Mouse (Mus musculus): Measurements from ENCODE around the gene Eogt.

Gene Eogt

GRCm38 (mm10) chr6:97148383-97149251 is at the start of gene Eogt:
Gene Eogt, minus strand, starts transcription at chr6:97149182.
- DNase-seq: peak; percentile 91

- DNase-seq: no peak
These were observed 30.4 kb upstream of the Eogt start for GRCm38 (mm10) chr6:97179367-97179828.

GRCm38 (mm10) chr6:97178491-97179366 is 29.7 kb upstream of the Eogt start, which contains the start of gene Tmf1:
Gene Tmf1, minus strand, starts transcription at chr6:97179122.
- peak; percentile 98 for DNase-seq

GRCm38 (mm10) chr6:97175716-97176115 is 26.7 kb upstream of the Eogt start:
- DNase-seq: peak; percentile 62

GRCm38 (mm10) chr6:97150156-97150555 is 1.2 kb upstream of the Eogt start:
- no peak for DNase-seq

DNA sequence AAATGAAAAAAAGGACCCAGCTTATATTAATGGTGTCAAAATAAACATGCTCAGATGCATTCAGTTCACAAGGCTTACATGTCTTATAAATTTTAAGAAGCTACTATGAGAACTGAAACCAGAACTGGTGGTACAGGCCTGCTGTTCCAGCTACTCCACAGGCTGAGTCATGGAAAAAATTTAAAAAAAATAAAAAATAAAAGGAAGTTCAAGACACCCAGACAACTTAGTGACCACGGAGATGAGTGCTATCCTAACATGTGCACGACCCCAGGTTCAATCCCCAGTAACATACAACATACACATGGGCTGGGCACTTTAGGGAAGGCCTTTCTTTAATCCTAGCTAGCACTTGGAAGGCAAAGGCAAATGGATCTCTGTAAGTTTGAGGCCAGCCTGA is 739 bp upstream of the Eogt start:
- no peak for DNase-seq

DNA sequence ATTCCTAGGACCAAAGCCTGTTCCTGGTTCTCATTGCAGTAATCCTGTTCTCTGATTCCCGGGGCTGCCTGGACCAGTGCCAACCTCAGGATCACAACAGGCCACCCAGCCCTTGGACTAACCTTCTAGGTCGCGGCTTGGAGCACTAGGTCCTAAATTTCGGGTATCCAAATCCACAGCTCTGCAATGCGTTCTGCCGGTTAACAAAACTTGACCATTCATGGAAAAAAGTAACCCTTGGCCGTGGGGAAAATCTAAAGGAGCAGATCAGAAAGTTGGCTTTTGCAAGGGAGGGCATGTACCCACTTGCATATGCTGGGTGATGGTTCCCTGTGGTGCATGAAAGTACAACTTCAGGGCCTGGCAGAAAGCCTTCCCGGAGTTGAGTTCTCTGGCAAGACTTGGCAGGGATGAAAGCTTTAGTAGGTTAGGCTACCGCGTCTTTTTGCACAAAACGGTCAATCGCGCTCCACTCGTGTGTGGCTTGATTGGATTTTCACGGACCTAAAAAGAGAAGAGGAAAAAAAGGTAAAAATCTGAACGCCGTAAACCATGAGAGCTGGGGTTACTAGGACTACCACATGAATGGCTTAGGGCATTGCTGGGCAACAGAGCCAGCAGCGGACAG is 1.1 kb downstream of the Eogt start:
- DNase-seq: peak; percentile 84

- DNase-seq: peak; percentile 35
These were observed 3.8 kb downstream of the Eogt start for GRCm38 (mm10) chr6:97145156-97145555.

DNA sequence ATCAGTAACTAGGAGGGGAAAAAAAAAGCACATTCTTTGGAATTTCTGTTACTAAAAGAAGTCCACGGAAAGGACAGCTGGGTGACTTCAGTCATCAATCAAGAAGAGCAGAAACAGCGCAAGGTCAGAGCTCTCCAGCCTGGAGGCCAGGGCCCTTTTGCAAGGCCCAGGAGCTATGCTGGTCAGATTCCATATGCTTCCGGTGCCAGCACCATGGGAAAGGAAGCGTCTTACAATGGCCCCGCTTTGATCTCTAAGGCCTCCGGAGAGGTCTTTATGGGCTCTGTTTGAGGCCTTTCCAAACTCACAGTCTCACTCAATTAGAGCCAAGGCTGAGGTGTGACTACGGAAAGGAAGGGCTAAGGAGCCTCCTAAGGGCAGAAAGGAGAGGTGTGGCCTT is 4.6 kb downstream of the Eogt start:
- DNase-seq: peak; percentile 79

GRCm38 (mm10) chr6:97142611-97143010 is 6.4 kb downstream of the Eogt start:
- no peak for DNase-seq

DNA sequence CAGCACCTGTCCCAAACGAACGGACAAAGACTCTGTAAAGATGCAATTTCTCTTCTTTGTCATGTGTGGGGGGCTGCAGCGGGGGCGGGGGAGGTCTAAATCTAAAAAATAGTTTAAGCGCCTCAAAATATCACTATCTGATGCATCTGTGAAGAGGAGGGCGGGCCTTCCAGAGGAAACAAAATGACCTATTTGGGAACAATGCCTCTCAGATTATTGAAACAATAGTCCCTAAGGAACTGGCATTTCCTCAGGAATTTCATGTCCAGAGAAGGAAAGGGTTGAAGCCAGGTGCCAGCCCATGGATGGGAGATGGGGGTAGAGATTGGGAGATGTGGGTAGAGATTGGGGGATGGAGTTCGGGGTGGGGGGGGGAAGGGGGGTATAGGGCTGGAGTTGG is 7.2 kb downstream of the Eogt start:
- peak; percentile 22 for DNase-seq

DNA sequence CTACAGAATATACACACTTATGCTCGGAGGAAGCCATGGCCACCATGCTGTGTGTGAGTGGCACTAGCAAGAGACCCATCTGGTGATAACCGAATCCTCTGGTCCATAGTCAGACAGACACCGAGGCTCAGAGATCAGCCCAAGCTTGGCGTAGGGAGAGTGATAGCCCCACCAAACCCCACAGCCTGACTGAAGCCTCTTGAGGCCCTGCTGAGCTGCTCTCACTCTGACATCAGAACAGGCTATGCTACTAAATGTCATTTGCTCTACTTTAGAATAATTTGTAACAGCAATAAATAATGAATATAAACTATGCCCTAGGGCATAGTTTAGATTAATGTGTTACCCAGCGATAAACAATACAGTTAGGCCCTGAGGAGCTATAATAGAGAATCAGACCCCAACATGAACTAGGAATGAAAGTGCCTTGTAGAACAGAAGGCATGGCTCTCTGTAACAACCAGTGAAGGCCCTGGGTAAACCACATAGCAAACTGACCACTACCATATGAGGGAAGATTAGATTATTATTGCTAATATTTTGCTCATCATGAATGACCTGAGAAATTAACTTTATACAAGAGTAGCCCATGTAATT is 16.2 kb downstream of the Eogt start:
- DNase-seq: no peak

DNA sequence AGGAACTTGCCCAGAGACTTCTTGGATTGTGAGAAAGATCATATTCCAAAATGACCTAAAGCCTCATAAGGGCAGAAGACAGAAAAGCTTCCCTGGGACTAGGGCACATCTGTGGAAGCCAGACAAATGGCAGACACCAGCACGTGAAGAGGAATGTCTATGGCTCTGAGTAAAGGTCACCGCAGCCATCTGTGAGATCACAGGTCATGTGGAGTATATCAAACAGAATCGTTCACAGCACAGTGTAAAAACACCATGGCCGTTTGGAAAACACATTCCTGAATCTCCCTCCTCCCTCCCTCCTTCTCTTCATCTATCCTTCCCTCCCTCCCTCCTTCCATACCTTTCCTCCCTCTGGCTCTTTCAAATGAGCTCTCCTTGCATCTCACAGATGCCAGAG is 17.2 kb downstream of the Eogt start:
- peak; percentile 18 for DNase-seq

- DNase-seq: peak; percentile 17
These were observed 18.0 kb downstream of the Eogt start for GRCm38 (mm10) chr6:97130979-97131378.

DNA sequence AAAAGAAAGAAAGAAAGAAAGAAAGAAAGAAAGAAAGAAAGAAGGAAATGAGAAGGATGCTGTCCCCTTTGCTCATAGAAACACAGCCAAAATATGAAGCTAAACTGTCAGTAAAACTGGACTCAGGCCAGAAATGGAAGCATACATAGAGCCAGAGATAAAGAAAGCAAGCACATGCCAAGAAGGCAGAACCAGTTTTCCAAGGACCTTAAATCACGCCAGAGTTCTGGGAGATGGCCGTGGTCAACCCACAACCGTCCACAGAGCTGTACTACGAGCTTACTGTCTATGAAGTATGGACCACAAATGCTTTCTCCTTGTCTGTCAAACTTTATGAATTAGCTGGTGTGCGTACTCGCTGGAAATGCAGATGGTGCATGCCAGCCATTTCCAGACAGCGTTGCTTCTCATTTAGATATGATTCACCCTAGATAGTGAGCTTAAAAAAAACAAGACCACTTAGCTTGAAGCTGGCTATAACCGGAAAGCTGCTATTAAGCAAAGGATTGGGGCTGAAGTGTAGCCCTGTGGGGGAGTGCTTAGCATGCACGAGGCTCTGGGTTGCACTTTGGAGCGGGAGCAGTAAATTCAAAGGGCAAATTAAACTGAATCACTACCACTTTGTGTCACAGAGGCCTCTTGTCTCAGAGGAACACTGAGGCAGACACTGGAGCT is 24.5 kb downstream of the Eogt start:
- peak; percentile 39 for DNase-seq

GRCm38 (mm10) chr6:97120922-97121321 is 28.1 kb downstream of the Eogt start:
- no peak for DNase-seq

- DNase-seq: no peak
These were observed 30.7 kb downstream of the Eogt start for GRCm38 (mm10) chr6:97118327-97118726.

DNA sequence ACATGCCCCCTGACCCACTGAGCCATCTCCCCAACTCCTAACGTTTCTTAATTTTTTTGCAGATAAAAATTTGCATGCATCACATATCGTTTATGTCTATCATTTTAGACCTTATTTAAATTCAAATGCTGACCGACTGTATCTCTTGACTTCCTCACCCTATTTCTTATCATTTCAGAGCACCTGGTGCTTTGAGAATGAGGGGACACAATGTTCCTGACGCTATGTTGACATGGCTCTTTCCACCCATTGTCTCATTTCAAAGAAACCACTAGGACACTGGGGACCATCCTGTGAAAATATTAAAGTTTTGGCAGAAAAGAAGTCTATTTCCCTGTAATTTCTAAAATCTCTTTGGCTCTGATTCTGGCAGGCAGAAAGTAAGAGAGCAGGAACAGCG is 32.1 kb downstream of the Eogt start:
- no peak for DNase-seq

- DNase-seq: no peak
These were observed 34.2 kb downstream of the Eogt start for GRCm38 (mm10) chr6:97114821-97115220.

- no peak for DNase-seq
These were observed 36.8 kb downstream of the Eogt start for GRCm38 (mm10) chr6:97112177-97112576.

GRCm38 (mm10) chr6:97106777-97107176 is 42.2 kb downstream of the Eogt start:
- peak; percentile 72 for DNase-seq

GRCm38 (mm10) chr6:97106106-97106505 is 42.9 kb downstream of the Eogt start:
- no peak for DNase-seq
